In genomic region chr4:62500799-62501198, GRCm38 (mm10) we compare ENCODE assay signal across 14 mouse cellular contexts. TPM values are rescaled to one million over a fixed set of nuclear protein-coding genes. Genes with fewer than 3 reads are reported as not detected.
DNase-seq lines count a peak whose midpoint lies in the region; ATAC-seq and TF ChIP-seq lines count a peak whose summit lies in the region.
"Had no signal": no experiment of that assay in that cellular context is flagged by ENCODE, and none has a peak within 500 bp of the region (broad histone marks: within the 10 kb centered on the region; RNA-seq: fewer than 3 reads in every experiment).

No protein-coding gene starts in this region.

- TF ChIP-seq CTCF in MEL (IDR thresholded peaks at IDR 0.05 in 2 of 3, conservative IDR thresholded peaks at IDR 0.05 in 1 of 3; ENCODE audit: control insufficient read depth in 1 of 3, insufficient read depth in 1 of 3, low read depth in 2 of 3, low read length in 3 of 3, poor library complexity in 1 of 3, severe bottlenecking in 1 of 3), result no peak

- 76% methylated on average over 4 of the region's 4 CpGs for WGBS in limb, embryonic 13.5 days
- WGBS in limb, embryonic 10.5 days, result 91% methylated on average over 4 of the region's 4 CpGs

- H3K36me3 ChIP-seq in erythroblast, embryonic 14.5 days (ENCODE audit: control insufficient read depth), result peaks cover 36% of the 10 kb centered on the region
- peaks cover 39% of the 10 kb centered on the region for H3K36me3 ChIP-seq in limb, embryonic 13.5 days
- H3K36me3 ChIP-seq in limb, embryonic 10.5 days, result peaks cover 30% of the 10 kb centered on the region
- H3K36me3 ChIP-seq in MEL (ENCODE audit: control insufficient read depth in 1 of 2, insufficient read depth in 2 of 2, low read length in 2 of 2) (peaks cover 0 to 14% of the 10 kb centered on the region in 2 experiments; a peak in 2 of 4 replicates), myocyte (ENCODE audit: control insufficient read depth, insufficient read depth) (no peaks in the 10 kb centered on the region)

- H3K79me2 ChIP-seq in MEL (ENCODE audit: control insufficient read depth, insufficient read depth, low read length, poor library complexity), result peaks cover 1% of the 10 kb centered on the region; the same call in 1 of the 2 replicates
- H3K79me2 ChIP-seq in myocyte (ENCODE audit: control insufficient read depth, insufficient read depth), result no peaks in the 10 kb centered on the region

- H3K9ac ChIP-seq in limb, embryonic 13.5 days, result no peak overlapping the region
- H3K9ac ChIP-seq in MEL (ENCODE audit: control insufficient read depth, low read depth, low read length, poor library complexity, severe bottlenecking), result no peak overlapping the region

- ATAC-seq in erythroblast, adult 5-6 weeks (replicated peaks; ENCODE audit: low FRiP score, poor library complexity, severe bottlenecking), result no peak
- ATAC-seq in limb, embryonic 13.5 days (ENCODE audit: low FRiP score, low read depth), result no peak

- no peaks in the 10 kb centered on the region for H3K27me3 ChIP-seq in erythroblast, embryonic 14.5 days (ENCODE audit: control insufficient read depth)
- no peaks in the 10 kb centered on the region for H3K27me3 ChIP-seq in limb, embryonic 13.5 days
- no peaks in the 10 kb centered on the region for H3K27me3 ChIP-seq in limb, embryonic 10.5 days (ENCODE audit: low read depth, poor library complexity, severe bottlenecking)
- H3K27me3 ChIP-seq in MEL (ENCODE audit: control insufficient read depth in 1 of 2, insufficient read depth in 2 of 2, low read length in 2 of 2), result no peaks in the 10 kb centered on the region
- no peaks in the 10 kb centered on the region for H3K27me3 ChIP-seq in myocyte (ENCODE audit: control insufficient read depth, insufficient read depth, insufficient read length)

- H3K9me3 ChIP-seq in erythroblast, embryonic 14.5 days (ENCODE audit: control insufficient read depth, low read length), result no peaks in the 10 kb centered on the region
- no peaks in the 10 kb centered on the region for H3K9me3 ChIP-seq in limb, embryonic 13.5 days
- H3K9me3 ChIP-seq in limb, embryonic 10.5 days (replicated peaks), result no peaks in the 10 kb centered on the region
- no peaks in the 10 kb centered on the region for H3K9me3 ChIP-seq in MEL (replicated peaks; ENCODE audit: insufficient read depth, low read length)
- H3K9me3 ChIP-seq: heart, embryonic 10.5 days had no signal

- H3K4me3 ChIP-seq in erythroblast, embryonic 14.5 days (replicated peaks), result peak overlapping the region; percentile 3
- peak overlapping the region; percentile 79; the same call in 1 of the 2 replicates for H3K4me3 ChIP-seq in limb, embryonic 13.5 days
- no peak overlapping the region for H3K4me3 ChIP-seq in limb, embryonic 10.5 days
- no peak overlapping the region for H3K4me3 ChIP-seq in MEL (ENCODE audit: control insufficient read depth in 1 of 2, insufficient read depth in 1 of 2, low read depth in 2 of 2, low read length in 2 of 2)
- peak overlapping the region; percentile 43 for H3K4me3 ChIP-seq in myocyte

- H3ac ChIP-seq in myocyte (ENCODE audit: control insufficient read depth, insufficient read length), result no peak overlapping the region

- H3K27ac ChIP-seq in limb, embryonic 13.5 days, result no peak overlapping the region
- H3K27ac ChIP-seq in limb, embryonic 10.5 days, result no peak overlapping the region
- H3K27ac ChIP-seq in MEL (ENCODE audit: control insufficient read depth, low read depth, low read length), result no peak overlapping the region
- H3K27ac ChIP-seq: macrophage had no signal

- no peak for TF ChIP-seq RAD21 in MEL (IDR thresholded peaks at IDR 0.05; ENCODE audit: low read depth, low read length)

- peaks cover 66% of the 10 kb centered on the region for H3K4me1 ChIP-seq in erythroblast, embryonic 14.5 days (ENCODE audit: control insufficient read depth)
- peaks cover 17% of the 10 kb centered on the region for H3K4me1 ChIP-seq in limb, embryonic 13.5 days
- H3K4me1 ChIP-seq in limb, embryonic 10.5 days, result peaks cover 10% of the 10 kb centered on the region
- H3K4me1 ChIP-seq in MEL (ENCODE audit: control insufficient read depth in 1 of 2, insufficient read depth in 2 of 2, low read length in 2 of 2), result peaks cover 12 to 28% of the 10 kb centered on the region in 2 experiments; a peak in 3 of 4 replicates

- no peak for TF ChIP-seq EP300 in MEL (IDR thresholded peaks at IDR 0.05; ENCODE audit: low read depth in 1 of 2, low read length in 2 of 2)

- DNase-seq in limb, embryonic 10.5 days (ENCODE audit: low spot score), result no peak
- peak; percentile 32 for DNase-seq in MEL (ENCODE audit: low read depth, low spot score)
- DNase-seq in layer of hippocampus, adult 9-10 months (ENCODE audit: low spot score), result no peak
- DNase-seq in urinary bladder, postnatal 25 days (ENCODE audit: low spot score), result no peak
- DNase-seq: gastrocnemius, adult 2 months; kidney, adult 18-20 months; left cerebral cortex, postnatal 4 days; spleen, adult 18-20 months had no signal

- peak overlapping the region; percentile 76 for H3K4me2 ChIP-seq in limb, embryonic 13.5 days (replicated peaks)
- H3K4me2 ChIP-seq in myocyte (ENCODE audit: low read depth), result peak overlapping the region; percentile 74

- TF ChIP-seq POLR2A in MEL (IDR thresholded peaks at IDR 0.05; ENCODE audit: control insufficient read depth in 1 of 2, insufficient read depth in 1 of 2, low read depth in 1 of 2, low read length in 2 of 2, poor library complexity in 1 of 2) (no peak), myocyte (IDR thresholded peaks at IDR 0.05; ENCODE audit: insufficient read length, low read depth) (no peak)

TF ChIP-seq in MEL, 35 proteins besides CTCF, POLR2A, EP300 and RAD21 (continues in another document):
- TF ChIP-seq SIN3A (IDR thresholded peaks at IDR 0.05; ENCODE audit: low read length), result no peak

TF ChIP-seq in myocyte, 11 proteins besides CTCF, POLR2A, EP300 and RAD21:
- TF ChIP-seq E2F4 (IDR thresholded peaks at IDR 0.05; ENCODE audit: insufficient read depth), result no peak

RNA-seq across cellular contexts. Expression of gene Hdhd3, which starts 2.5 kb away (rescaled TPM):
- 0.29 and 0.59 TPM in 2 replicates for polyA plus RNA-seq in erythroblast, embryonic 14.5 days (2012)
- total RNA-seq in erythroblast, adult 5-6 weeks (2015; ENCODE audit: low replicate concordance), result not detected in 2 replicates
- 1.0 TPM in 1 of 2 replicates, not detected in the other for total RNA-seq in erythroblast, adult 5-6 weeks (2017; ENCODE audit: low replicate concordance)
- polyA plus RNA-seq in limb, embryonic 13.5 days (2015; fragmentation: Nextera tagmentation; extraction: Ambion mirVana), result 14.7 and 14.8 TPM in 2 replicates
- polyA plus RNA-seq in limb, embryonic 10.5 days (2016; fragmentation: Nextera tagmentation; extraction: Ambion mirVana), result 11.7 and 13.5 TPM in 2 replicates
- 3.5 and 4.0 TPM in 2 replicates for total RNA-seq in MEL (2012; rRNA removed)
- polyA plus RNA-seq in MEL (2012; ENCODE audit: insufficient read depth in 1 of 2, insufficient read length in 2 of 2, low read depth in 1 of 2, low replicate concordance in 2 of 2, missing spikeins in 1 of 2), result 1 to 10 TPM in 1 of 2 experiments, not detected in 1; 6.0 TPM
- polyA plus RNA-seq in myocyte (2012; fragmentation: generic; extraction: Trizol), result 26.8 TPM

RNA-seq across cellular contexts. Expression of gene Alad, which starts 18.9 kb away (rescaled TPM):
- polyA plus RNA-seq in erythroblast, embryonic 14.5 days (2012), result 666 and 744 TPM in 2 replicates
- total RNA-seq in erythroblast, adult 5-6 weeks (2015; ENCODE audit: low replicate concordance), result 105 and 125 TPM in 2 replicates
- 81.9 and 128 TPM in 2 replicates for total RNA-seq in erythroblast, adult 5-6 weeks (2017; ENCODE audit: low replicate concordance)
- 79.7 and 85.4 TPM in 2 replicates for polyA plus RNA-seq in limb, embryonic 13.5 days (2015; fragmentation: Nextera tagmentation; extraction: Ambion mirVana)
- 108 and 124 TPM in 2 replicates for polyA plus RNA-seq in limb, embryonic 10.5 days (2016; fragmentation: Nextera tagmentation; extraction: Ambion mirVana)
- 199 and 213 TPM in 2 replicates for total RNA-seq in MEL (2012; rRNA removed)
- polyA plus RNA-seq in MEL (2012; ENCODE audit: insufficient read depth in 1 of 2, insufficient read length in 2 of 2, low read depth in 1 of 2, low replicate concordance in 2 of 2, missing spikeins in 1 of 2) (100 to 1,000 TPM in 1 of 2 experiments, not detected in 1; 386 TPM), myocyte (2012; fragmentation: generic; extraction: Trizol) (89.6 TPM)

RNA-seq across cellular contexts. Expression of gene Bspry, which starts 20.9 kb away (rescaled TPM):
- 0.03 TPM in 1 of 2 replicates, not detected in the other for polyA plus RNA-seq in erythroblast, embryonic 14.5 days (2012)
- not detected in 2 replicates for total RNA-seq in erythroblast, adult 5-6 weeks (2015; ENCODE audit: low replicate concordance)
- total RNA-seq in erythroblast, adult 5-6 weeks (2017; ENCODE audit: low replicate concordance), result not detected in 2 replicates
- polyA plus RNA-seq in limb, embryonic 13.5 days (2015; fragmentation: Nextera tagmentation; extraction: Ambion mirVana), result 2.9 and 3.2 TPM in 2 replicates
- 1.0 and 1.3 TPM in 2 replicates for polyA plus RNA-seq in limb, embryonic 10.5 days (2016; fragmentation: Nextera tagmentation; extraction: Ambion mirVana)
- 0.13 and 0.19 TPM in 2 replicates for total RNA-seq in MEL (2012; rRNA removed)
- polyA plus RNA-seq in MEL (2012; ENCODE audit: insufficient read depth in 1 of 2, insufficient read length in 2 of 2, low read depth in 1 of 2, low replicate concordance in 2 of 2, missing spikeins in 1 of 2), result under 1 TPM in 1 of 2 experiments, not detected in 1; 0.50 TPM
- polyA plus RNA-seq in myocyte (2012; fragmentation: generic; extraction: Trizol), result 1.1 TPM
- total RNA-seq: gastrocnemius, adult 2 months had no signal

RNA-seq across cellular contexts. Expression of gene Pole3, which starts 24.1 kb away (rescaled TPM):
- polyA plus RNA-seq in erythroblast, embryonic 14.5 days (2012), result 8.0 and 9.7 TPM in 2 replicates
- 21.3 and 30.7 TPM in 2 replicates for total RNA-seq in erythroblast, adult 5-6 weeks (2015; ENCODE audit: low replicate concordance)
- 14.1 and 17.3 TPM in 2 replicates for total RNA-seq in erythroblast, adult 5-6 weeks (2017; ENCODE audit: low replicate concordance)
- polyA plus RNA-seq in limb, embryonic 13.5 days (2015; fragmentation: Nextera tagmentation; extraction: Ambion mirVana), result 86.3 and 93.9 TPM in 2 replicates
- polyA plus RNA-seq in limb, embryonic 10.5 days (2016; fragmentation: Nextera tagmentation; extraction: Ambion mirVana), result 113 and 116 TPM in 2 replicates
- 51.4 and 63.6 TPM in 2 replicates for total RNA-seq in MEL (2012; rRNA removed)
- polyA plus RNA-seq in MEL (2012; ENCODE audit: insufficient read depth in 1 of 2, insufficient read length in 2 of 2, low read depth in 1 of 2, low replicate concordance in 2 of 2, missing spikeins in 1 of 2), result 100 to 1,000 TPM in 1 of 2 experiments, not detected in 1; 103 TPM
- polyA plus RNA-seq in myocyte (2012; fragmentation: generic; extraction: Trizol), result 37.3 TPM

RNA-seq across cellular contexts. Expression of gene 4933430I17Rik, which starts 24.4 kb away (rescaled TPM):
- polyA plus RNA-seq in erythroblast, embryonic 14.5 days (2012), result not detected in 2 replicates
- not detected in 2 replicates for total RNA-seq in erythroblast, adult 5-6 weeks (2015; ENCODE audit: low replicate concordance)
- not detected in 2 replicates for total RNA-seq in erythroblast, adult 5-6 weeks (2017; ENCODE audit: low replicate concordance)
- polyA plus RNA-seq in limb, embryonic 13.5 days (2015; fragmentation: Nextera tagmentation; extraction: Ambion mirVana), result 0.60 and 0.61 TPM in 2 replicates
- polyA plus RNA-seq in limb, embryonic 10.5 days (2016; fragmentation: Nextera tagmentation; extraction: Ambion mirVana), result 0.86 and 1.7 TPM in 2 replicates
- 0.12 TPM in 1 of 2 replicates, not detected in the other for total RNA-seq in MEL (2012; rRNA removed)
- polyA plus RNA-seq in MEL (2012; ENCODE audit: insufficient read depth in 1 of 2, insufficient read length in 2 of 2, low read depth in 1 of 2, low replicate concordance in 2 of 2, missing spikeins in 1 of 2) (under 1 TPM in 1 of 2 experiments, not detected in 1; 0.43 TPM), myocyte (2012; fragmentation: generic; extraction: Trizol) (0.08 TPM)

Comparison
In these comparisons a context has a peak if more than half of its experiments do, and no peak if none do; other contexts are left out.
1. H3K4me3 ChIP-seq: peak in erythroblast, embryonic 14.5 days (single experiment), limb, embryonic 13.5 days (single experiment) and myocyte (single experiment); none in limb, embryonic 10.5 days (single experiment) and MEL (0 of 2).